Mouse (Mus musculus) ES-E14 (cell line): ENCODE data around the gene Setx.

Experiments
- CHD2 ChIP-seq: IDR thresholded peaks from 2 replicates; pipeline ENCODE4 v1.6.1; 2014; ENCODE audit warnings: mild to moderate bottlenecking, low read depth, low read length, inconsistent platforms
- HCFC1 ChIP-seq: IDR thresholded peaks from 2 replicates; pipeline ENCODE4 v1.6.1; 2012; ENCODE audit warnings: low read length, inconsistent platforms, borderline replicate concordance; ENCODE audit not compliant: insufficient read depth

GRCm38 (mm10) chr2:29086026-29086425, 38.0 kb upstream of the Setx start:
- no peak for TF ChIP-seq HCFC1
- no peak for TF ChIP-seq CHD2
